Mouse (Mus musculus): ENCODE data around the gene Ttc7b. TPM values are rescaled to one million over a fixed set of nuclear protein-coding genes. Genes with fewer than 3 reads are reported as not detected.

Ttc7b gene
- polyA plus RNA-seq, 1 experiment from 2014 or later: 2.2 TPM

- ATAC-seq: peak; percentile 54
- H3K27me3 ChIP-seq (ENCODE audit: insufficient read depth, low read length): no peaks in the 10 kb centered on the region
- H3K36me3 ChIP-seq (replicated peaks; ENCODE audit: insufficient read depth, low read length): no peaks in the 10 kb centered on the region; the same call in 1 of the 2 replicates
- TF ChIP-seq EP300 (IDR thresholded peaks at IDR 0.05; ENCODE audit: low read depth) (no peak), CTCF (IDR thresholded peaks at IDR 0.05; ENCODE audit: low read depth) (no peak)
- no peaks in the 10 kb centered on the region for H3K9me3 ChIP-seq (ENCODE audit: low read length)
- no peak overlapping the region for H3K4me2 ChIP-seq (ENCODE audit: low read depth, low read length)
- WGBS (ENCODE audit: insufficient replicate concordance): 62% methylated on average over 8 of the region's 8 CpGs
- H3K27ac ChIP-seq (ENCODE audit: low read depth): no peak overlapping the region
- DNase-seq: no peak
- H3K4me1 ChIP-seq (ENCODE audit: insufficient read depth): no peaks in the 10 kb centered on the region
- H3K4me3 ChIP-seq (ENCODE audit: low read depth, low read length): no peak overlapping the region
- no peak overlapping the region for H3K9ac ChIP-seq (replicated peaks)
These were observed 221.3 kb downstream of the Ttc7b start for GRCm38 (mm10) chr12:100299322-100299726.

GRCm38 (mm10) chr12:100298788-100299187, 221.8 kb downstream of the Ttc7b start:
- no peaks in the 10 kb centered on the region for H3K9me3 ChIP-seq (ENCODE audit: low read length)
- no peak overlapping the region for H3K4me3 ChIP-seq (ENCODE audit: low read depth, low read length)
- H3K27ac ChIP-seq (ENCODE audit: low read depth): no peak overlapping the region
- no peaks in the 10 kb centered on the region for H3K4me1 ChIP-seq (ENCODE audit: insufficient read depth)
- no peaks in the 10 kb centered on the region for H3K27me3 ChIP-seq (ENCODE audit: insufficient read depth, low read length)
- ATAC-seq: no peak
- no peaks in the 10 kb centered on the region; the same call in 1 of the 2 replicates for H3K36me3 ChIP-seq (replicated peaks; ENCODE audit: insufficient read depth, low read length)
- no peak overlapping the region for H3K4me2 ChIP-seq (ENCODE audit: low read depth, low read length)
- no peak for DNase-seq
- WGBS (ENCODE audit: insufficient replicate concordance): 67% methylated on average over 2 of the region's 2 CpGs
- TF ChIP-seq CTCF (IDR thresholded peaks at IDR 0.05; ENCODE audit: low read depth) (no peak), EP300 (IDR thresholded peaks at IDR 0.05; ENCODE audit: low read depth) (no peak)
- no peak overlapping the region for H3K9ac ChIP-seq (replicated peaks)

- DNase-seq: no peak
- no peak for ATAC-seq
- Histone ChIP-seq H3K9me3 (ENCODE audit: low read length) (no peaks in the 10 kb centered on the region), H3K27me3 (ENCODE audit: insufficient read depth, low read length) (no peaks in the 10 kb centered on the region), H3K4me2 (ENCODE audit: low read depth, low read length) (no peak overlapping the region), H3K36me3 (replicated peaks; ENCODE audit: insufficient read depth, low read length) (no peaks in the 10 kb centered on the region; the same call in 1 of the 2 replicates), H3K4me3 (ENCODE audit: low read depth, low read length) (no peak overlapping the region), H3K4me1 (ENCODE audit: insufficient read depth) (no peaks in the 10 kb centered on the region), H3K9ac (replicated peaks) (no peak overlapping the region), H3K27ac (ENCODE audit: low read depth) (no peak overlapping the region)
- 70% methylated on average over 4 of the region's 4 CpGs for WGBS (ENCODE audit: insufficient replicate concordance)
- no peak for TF ChIP-seq EP300 (IDR thresholded peaks at IDR 0.05; ENCODE audit: low read depth)
- TF ChIP-seq CTCF (IDR thresholded peaks at IDR 0.05; ENCODE audit: low read depth): no peak
These were observed 222.7 kb downstream of the Ttc7b start for GRCm38 (mm10) chr12:100297961-100298360.

GRCm38 (mm10) chr12:100294457-100294856, 226.2 kb downstream of the Ttc7b start:
- Histone ChIP-seq H3K27me3 (ENCODE audit: insufficient read depth, low read length) (no peaks in the 10 kb centered on the region), H3K27ac (ENCODE audit: low read depth) (no peak overlapping the region), H3K9ac (replicated peaks) (no peak overlapping the region), H3K36me3 (replicated peaks; ENCODE audit: insufficient read depth, low read length) (no peaks in the 10 kb centered on the region; the same call in 1 of the 2 replicates), H3K4me2 (ENCODE audit: low read depth, low read length) (no peak overlapping the region), H3K9me3 (ENCODE audit: low read length) (no peaks in the 10 kb centered on the region), H3K4me1 (ENCODE audit: insufficient read depth) (peaks cover 4% of the 10 kb centered on the region; the same call in 1 of the 2 replicates), H3K4me3 (ENCODE audit: low read depth, low read length) (no peak overlapping the region)
- DNase-seq (no peak), ATAC-seq (no peak)
- 87% methylated on average over 2 of the region's 2 CpGs for WGBS (ENCODE audit: insufficient replicate concordance)
- no peak for TF ChIP-seq CTCF (IDR thresholded peaks at IDR 0.05; ENCODE audit: low read depth)
- TF ChIP-seq EP300 (IDR thresholded peaks at IDR 0.05; ENCODE audit: low read depth): no peak

GRCm38 (mm10) chr12:100293956-100294355, 226.7 kb downstream of the Ttc7b start:
- H3K9ac ChIP-seq (replicated peaks): no peak overlapping the region
- 77% methylated on average over 9 of the region's 9 CpGs for WGBS (ENCODE audit: insufficient replicate concordance)

GRCm38 (mm10) chr12:100290711-100291685, 229.6 kb downstream of the Ttc7b start:
- Histone ChIP-seq H3K4me2 (ENCODE audit: low read depth, low read length) (no peak overlapping the region), H3K4me3 (ENCODE audit: low read depth, low read length) (no peak overlapping the region), H3K9me3 (ENCODE audit: low read length) (no peaks in the 10 kb centered on the region), H3K27me3 (ENCODE audit: insufficient read depth, low read length) (no peaks in the 10 kb centered on the region), H3K27ac (ENCODE audit: low read depth) (no peak overlapping the region), H3K4me1 (ENCODE audit: insufficient read depth) (peaks cover 4% of the 10 kb centered on the region; the same call in 1 of the 2 replicates), H3K9ac (replicated peaks) (no peak overlapping the region), H3K36me3 (replicated peaks; ENCODE audit: insufficient read depth, low read length) (no peaks in the 10 kb centered on the region)
- no peak for TF ChIP-seq EP300 (IDR thresholded peaks at IDR 0.05; ENCODE audit: low read depth)
- TF ChIP-seq CTCF (IDR thresholded peaks at IDR 0.05; ENCODE audit: low read depth): no peak
- no peak for DNase-seq
- no peak for ATAC-seq
- WGBS (ENCODE audit: insufficient replicate concordance): 64% methylated on average over 18 of the region's 18 CpGs

More at GRCm38 (mm10) chr12:100293956-100294355, 226.7 kb downstream of the Ttc7b start:
- DNase-seq: no peak
- TF ChIP-seq CTCF (IDR thresholded peaks at IDR 0.05; ENCODE audit: low read depth) (no peak), EP300 (IDR thresholded peaks at IDR 0.05; ENCODE audit: low read depth) (no peak)
- ATAC-seq: no peak
- no peak overlapping the region for H3K27ac ChIP-seq (ENCODE audit: low read depth)
- no peaks in the 10 kb centered on the region; the same call in 1 of the 2 replicates for H3K36me3 ChIP-seq (replicated peaks; ENCODE audit: insufficient read depth, low read length)
- peaks cover 4% of the 10 kb centered on the region; the same call in 1 of the 2 replicates for H3K4me1 ChIP-seq (ENCODE audit: insufficient read depth)
- no peaks in the 10 kb centered on the region for H3K27me3 ChIP-seq (ENCODE audit: insufficient read depth, low read length)
- no peaks in the 10 kb centered on the region for H3K9me3 ChIP-seq (ENCODE audit: low read length)
- H3K4me3 ChIP-seq (ENCODE audit: low read depth, low read length): no peak overlapping the region
- no peak overlapping the region for H3K4me2 ChIP-seq (ENCODE audit: low read depth, low read length)

All from liver, postnatal 0 days (tissue).